Mouse (Mus musculus): ENCODE data around the gene Notch2. TPM values are rescaled to one million over a fixed set of nuclear protein-coding genes. Genes with fewer than 3 reads are reported as not detected.
A peak's percentile ranks its signal among the peaks of the same experiment; 100 is the strongest.

Gene Notch2
- polyA plus RNA-seq, 1 experiment from 2014 or later, result 27.8 TPM

DNA sequence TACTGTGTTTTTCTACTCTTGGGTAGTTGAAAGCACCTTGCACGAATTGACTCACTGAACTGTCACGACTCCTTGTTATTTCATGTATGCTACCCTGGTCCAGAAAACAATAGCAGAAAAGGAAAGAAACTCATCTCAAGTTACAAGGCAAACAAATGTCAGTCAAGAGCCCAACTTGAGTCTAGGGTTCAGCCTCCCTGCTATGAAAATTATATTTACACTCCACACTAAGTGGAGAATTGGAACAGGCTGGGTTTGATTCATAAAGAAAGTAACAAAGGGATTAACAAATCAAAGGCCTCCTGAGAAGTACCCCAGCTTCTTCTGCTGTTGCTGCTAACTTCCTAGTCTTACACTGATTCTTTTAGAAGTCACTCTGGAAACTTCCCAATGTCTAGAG is 40.0 kb upstream of the Notch2 start:
- H3K4me1 ChIP-seq (ENCODE audit: control insufficient read depth, insufficient read depth, low read length), result peaks cover 2% of the 10 kb centered on the region; the same call in 1 of the 2 replicates

DNA sequence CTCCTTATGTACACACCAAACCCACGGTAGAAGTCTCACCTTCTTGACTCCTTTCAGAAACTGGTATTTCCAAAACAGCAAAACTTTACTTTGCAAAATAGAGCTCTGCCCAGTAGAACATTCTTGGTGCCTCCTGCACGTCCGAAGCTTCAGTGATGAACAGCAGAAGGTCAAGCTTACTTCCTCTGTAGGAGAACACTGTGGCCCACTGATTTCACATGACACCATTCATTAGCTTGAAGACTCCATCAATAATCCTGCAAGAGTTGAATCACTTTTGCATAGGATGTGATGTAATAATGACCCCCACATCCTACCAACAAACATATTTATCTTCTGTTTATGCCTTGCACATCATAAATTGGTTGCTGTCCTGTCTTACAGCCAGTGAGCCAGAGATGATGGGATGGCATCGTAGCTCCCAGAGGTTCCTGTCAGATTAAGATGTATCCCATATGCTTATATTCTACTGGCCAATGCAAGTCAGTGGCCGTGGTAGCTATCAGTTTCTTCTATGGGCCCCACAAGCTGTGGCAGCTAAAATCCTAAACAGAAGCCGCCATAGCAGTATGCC is 39.0 kb upstream of the Notch2 start:
- WGBS, result 88% methylated on average over 6 of the region's 6 CpGs
- Histone ChIP-seq H3K27me3 (ENCODE audit: control insufficient read depth, insufficient read depth, low read length) (no peaks in the 10 kb centered on the region), H3K27ac (replicated peaks; ENCODE audit: low read depth, low read length) (no peak overlapping the region), H3K4me3 (ENCODE audit: low read depth, low read length) (no peak overlapping the region), H3K36me3 (replicated peaks; ENCODE audit: control insufficient read depth, insufficient read depth, low read depth, low read length) (no peaks in the 10 kb centered on the region), H3K4me2 (ENCODE audit: low read depth, low read length) (no peak overlapping the region), H3K9me3 (replicated peaks; ENCODE audit: control insufficient read depth, low read length) (no peaks in the 10 kb centered on the region), H3K4me1 (ENCODE audit: control insufficient read depth, insufficient read depth, low read length) (peaks cover 2% of the 10 kb centered on the region; the same call in 1 of the 2 replicates), H3K9ac (replicated peaks; ENCODE audit: low read length) (no peak overlapping the region)
- DNase-seq (ENCODE audit: low spot score) (no peak), ATAC-seq (replicated peaks; ENCODE audit: insufficient number of reproducible peaks, low FRiP score, low TSS enrichment, low read depth) (no peak)

More for the DNA sequence above, 40.0 kb upstream of the Notch2 start:
- no peaks in the 10 kb centered on the region for H3K9me3 ChIP-seq (replicated peaks; ENCODE audit: control insufficient read depth, low read length)
- no peak overlapping the region for H3K27ac ChIP-seq (replicated peaks; ENCODE audit: low read depth, low read length)
- WGBS, result 13% methylated on average over 2 of the region's 2 CpGs
- H3K36me3 ChIP-seq (replicated peaks; ENCODE audit: control insufficient read depth, insufficient read depth, low read depth, low read length), result no peaks in the 10 kb centered on the region
- H3K9ac ChIP-seq (replicated peaks; ENCODE audit: low read length), result no peak overlapping the region
- no peak overlapping the region for H3K4me3 ChIP-seq (ENCODE audit: low read depth, low read length)
- no peaks in the 10 kb centered on the region for H3K27me3 ChIP-seq (ENCODE audit: control insufficient read depth, insufficient read depth, low read length)
- DNase-seq (ENCODE audit: low spot score), result peak; percentile 21
- no peak for ATAC-seq (replicated peaks; ENCODE audit: insufficient number of reproducible peaks, low FRiP score, low TSS enrichment, low read depth)
- H3K4me2 ChIP-seq (ENCODE audit: low read depth, low read length), result no peak overlapping the region

DNA sequence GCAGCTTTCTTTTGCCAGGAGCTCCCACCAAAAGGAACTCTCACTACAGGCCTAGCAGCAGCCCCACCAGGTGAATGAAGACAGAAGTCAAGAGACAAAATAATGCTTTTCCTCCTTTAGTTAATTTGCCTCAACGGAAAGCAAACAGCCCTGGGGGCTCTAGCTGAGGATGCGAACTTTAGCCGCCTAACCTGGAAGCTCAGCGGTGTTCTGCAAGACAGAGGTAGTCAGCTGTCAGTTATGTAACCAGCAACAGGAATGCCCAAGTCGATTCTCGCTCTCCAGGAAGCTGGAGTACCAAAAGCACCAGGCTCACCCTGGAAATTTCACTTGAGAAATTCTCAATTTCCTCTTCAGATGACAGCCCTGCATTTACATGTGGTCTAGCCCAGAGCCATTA is 36.6 kb upstream of the Notch2 start:
- Histone ChIP-seq H3K4me3 (ENCODE audit: low read depth, low read length) (no peak overlapping the region), H3K36me3 (replicated peaks; ENCODE audit: control insufficient read depth, insufficient read depth, low read depth, low read length) (no peaks in the 10 kb centered on the region), H3K27me3 (ENCODE audit: control insufficient read depth, insufficient read depth, low read length) (no peaks in the 10 kb centered on the region), H3K27ac (replicated peaks; ENCODE audit: low read depth, low read length) (no peak overlapping the region), H3K9me3 (replicated peaks; ENCODE audit: control insufficient read depth, low read length) (no peaks in the 10 kb centered on the region), H3K9ac (replicated peaks; ENCODE audit: low read length) (no peak overlapping the region), H3K4me2 (ENCODE audit: low read depth, low read length) (no peak overlapping the region), H3K4me1 (ENCODE audit: control insufficient read depth, insufficient read depth, low read length) (no peaks in the 10 kb centered on the region)
- ATAC-seq (replicated peaks; ENCODE audit: insufficient number of reproducible peaks, low FRiP score, low TSS enrichment, low read depth) (no peak), DNase-seq (ENCODE audit: low spot score) (peak; percentile 26)
- 42% methylated on average over 6 of the region's 6 CpGs for WGBS

DNA sequence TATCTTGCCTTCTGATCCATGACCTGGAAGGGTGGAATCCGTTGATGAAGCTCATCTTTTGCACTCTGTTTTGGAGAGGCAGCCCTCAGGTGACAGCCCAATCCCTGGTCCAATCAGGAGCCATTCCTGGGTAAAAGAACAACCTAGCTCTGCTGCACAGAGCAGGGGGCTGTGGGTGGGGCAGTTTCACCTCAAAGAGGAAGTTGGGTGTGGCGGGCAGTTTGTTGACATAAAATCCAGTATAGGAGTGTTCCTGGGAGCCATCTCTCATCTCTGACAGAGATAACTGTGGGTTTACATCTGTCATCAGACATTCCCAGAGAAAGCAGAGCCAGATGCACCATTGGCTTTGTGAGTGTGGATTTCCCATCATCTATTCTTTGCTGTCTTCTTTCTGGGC is 34.6 kb upstream of the Notch2 start:
- DNase-seq (ENCODE audit: low spot score) (no peak), ATAC-seq (replicated peaks; ENCODE audit: insufficient number of reproducible peaks, low FRiP score, low TSS enrichment, low read depth) (no peak)
- no peak overlapping the region for H3K4me2 ChIP-seq (ENCODE audit: low read depth, low read length)
- WGBS, result 59% methylated on average over 2 of the region's 2 CpGs
- no peaks in the 10 kb centered on the region for H3K4me1 ChIP-seq (ENCODE audit: control insufficient read depth, insufficient read depth, low read length)
- H3K36me3 ChIP-seq (replicated peaks; ENCODE audit: control insufficient read depth, insufficient read depth, low read depth, low read length), result no peaks in the 10 kb centered on the region
- H3K4me3 ChIP-seq (ENCODE audit: low read depth, low read length), result no peak overlapping the region
- no peak overlapping the region for H3K27ac ChIP-seq (replicated peaks; ENCODE audit: low read depth, low read length)
- H3K9ac ChIP-seq (replicated peaks; ENCODE audit: low read length), result no peak overlapping the region
- no peaks in the 10 kb centered on the region for H3K9me3 ChIP-seq (replicated peaks; ENCODE audit: control insufficient read depth, low read length)
- H3K27me3 ChIP-seq (ENCODE audit: control insufficient read depth, insufficient read depth, low read length), result no peaks in the 10 kb centered on the region

DNA sequence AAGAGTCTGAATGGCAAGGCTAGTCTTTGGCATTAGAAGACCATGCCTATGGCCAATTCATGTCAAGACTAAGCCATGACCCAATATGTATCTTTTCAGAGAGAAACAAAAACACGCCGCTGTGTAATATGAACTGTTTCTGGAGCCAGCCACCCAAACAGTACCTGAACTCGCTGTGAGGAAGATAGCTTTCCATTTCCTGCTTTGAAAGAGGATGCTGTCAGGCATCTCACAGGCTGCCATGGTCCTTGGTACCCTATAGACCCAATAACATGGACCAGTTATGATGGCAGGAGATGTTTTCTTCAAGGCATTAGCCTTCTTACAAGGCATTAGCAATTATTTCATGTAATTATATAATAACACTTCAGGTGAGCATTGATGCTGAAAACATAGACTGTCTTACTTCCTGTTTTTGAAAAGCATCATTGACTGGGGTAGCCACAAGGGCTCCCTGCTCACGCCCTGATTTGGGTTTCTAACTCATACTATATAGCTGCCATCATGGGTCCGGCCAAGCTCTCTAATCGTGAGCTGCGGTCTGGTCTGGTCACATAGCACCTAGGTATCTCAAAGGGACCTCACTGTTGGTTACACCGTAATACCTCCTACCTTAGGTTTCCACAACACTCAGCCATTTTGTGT is 32.5 kb upstream of the Notch2 start:
- WGBS, result 89% methylated on average over 8 of the region's 8 CpGs

DNA sequence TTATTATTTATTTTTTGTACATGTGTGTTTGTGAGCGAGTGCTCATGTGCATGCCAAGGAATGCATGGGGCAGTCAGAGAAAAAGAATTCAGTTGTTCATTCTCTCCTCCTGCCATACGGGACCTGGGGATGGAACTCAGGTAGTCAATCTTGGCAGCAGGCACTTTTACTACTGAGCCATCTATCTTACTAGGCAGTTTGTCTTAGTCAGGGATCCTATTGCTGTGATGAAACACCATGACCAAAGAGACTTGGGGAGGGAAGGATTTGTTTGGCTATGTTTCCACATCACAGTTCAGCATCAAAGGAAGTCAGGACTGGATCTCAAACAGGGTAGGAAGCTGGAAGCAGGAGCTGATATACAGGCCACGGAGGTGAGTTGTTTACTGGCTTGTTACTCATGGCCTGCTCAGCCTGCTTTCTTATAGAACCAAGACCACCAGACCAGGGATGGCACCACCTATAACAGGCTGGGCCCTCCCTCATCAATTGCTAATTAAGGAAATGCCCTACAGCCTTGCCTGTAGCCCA is 31.9 kb upstream of the Notch2 start:
- Histone ChIP-seq H3K27me3 (ENCODE audit: control insufficient read depth, insufficient read depth, low read length) (no peaks in the 10 kb centered on the region), H3K36me3 (replicated peaks; ENCODE audit: control insufficient read depth, insufficient read depth, low read depth, low read length) (no peaks in the 10 kb centered on the region), H3K4me2 (ENCODE audit: low read depth, low read length) (no peak overlapping the region), H3K4me1 (ENCODE audit: control insufficient read depth, insufficient read depth, low read length) (no peaks in the 10 kb centered on the region), H3K4me3 (ENCODE audit: low read depth, low read length) (no peak overlapping the region), H3K9me3 (replicated peaks; ENCODE audit: control insufficient read depth, low read length) (no peaks in the 10 kb centered on the region), H3K27ac (replicated peaks; ENCODE audit: low read depth, low read length) (no peak overlapping the region), H3K9ac (replicated peaks; ENCODE audit: low read length) (no peak overlapping the region)
- WGBS, result 86% methylated on average over 3 of the region's 3 CpGs
- ATAC-seq (replicated peaks; ENCODE audit: insufficient number of reproducible peaks, low FRiP score, low TSS enrichment, low read depth) (no peak), DNase-seq (ENCODE audit: low spot score) (no peak)

More for the DNA sequence above, 32.5 kb upstream of the Notch2 start:
- no peaks in the 10 kb centered on the region for H3K36me3 ChIP-seq (replicated peaks; ENCODE audit: control insufficient read depth, insufficient read depth, low read depth, low read length)
- no peaks in the 10 kb centered on the region for H3K27me3 ChIP-seq (ENCODE audit: control insufficient read depth, insufficient read depth, low read length)
- no peak for ATAC-seq (replicated peaks; ENCODE audit: insufficient number of reproducible peaks, low FRiP score, low TSS enrichment, low read depth)
- H3K9me3 ChIP-seq (replicated peaks; ENCODE audit: control insufficient read depth, low read length), result no peaks in the 10 kb centered on the region
- H3K4me3 ChIP-seq (ENCODE audit: low read depth, low read length), result no peak overlapping the region
- no peaks in the 10 kb centered on the region for H3K4me1 ChIP-seq (ENCODE audit: control insufficient read depth, insufficient read depth, low read length)
- no peak overlapping the region for H3K4me2 ChIP-seq (ENCODE audit: low read depth, low read length)
- no peak for DNase-seq (ENCODE audit: low spot score)
- no peak overlapping the region for H3K9ac ChIP-seq (replicated peaks; ENCODE audit: low read length)
- H3K27ac ChIP-seq (replicated peaks; ENCODE audit: low read depth, low read length), result no peak overlapping the region

DNA sequence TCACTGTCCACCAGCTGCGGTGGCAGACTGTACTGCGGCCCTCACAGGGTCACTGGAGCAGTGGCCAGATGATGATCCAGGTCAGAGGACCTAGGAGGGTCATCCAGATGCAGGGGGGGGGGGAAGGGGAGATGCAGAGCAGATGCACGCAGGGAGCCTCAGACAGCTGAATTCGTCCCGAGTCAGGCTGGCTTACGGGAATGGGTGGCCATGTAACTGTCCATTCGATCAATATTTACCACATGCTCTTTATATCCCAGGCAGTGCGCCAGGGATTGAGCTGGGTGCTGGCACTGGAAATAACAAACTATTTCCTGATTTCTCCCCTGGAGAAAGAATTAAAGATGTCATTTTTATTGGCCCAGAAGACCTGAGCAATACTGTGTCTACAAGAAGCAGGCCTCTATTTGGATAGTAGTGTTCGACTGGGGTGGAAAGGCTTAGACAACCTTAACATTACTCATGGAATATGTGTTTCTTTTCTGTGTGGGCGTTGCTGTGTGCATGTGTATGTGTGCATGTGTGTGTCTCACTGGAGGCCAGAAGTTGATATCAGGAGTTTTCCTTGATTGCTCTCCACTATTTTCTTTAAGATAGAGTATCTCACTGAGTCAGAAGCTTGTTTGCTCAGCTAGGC is 28.3 kb upstream of the Notch2 start:
- H3K9me3 ChIP-seq (replicated peaks; ENCODE audit: control insufficient read depth, low read length), result no peaks in the 10 kb centered on the region
- no peak for DNase-seq (ENCODE audit: low spot score)
- H3K36me3 ChIP-seq (replicated peaks; ENCODE audit: control insufficient read depth, insufficient read depth, low read depth, low read length), result no peaks in the 10 kb centered on the region
- H3K4me2 ChIP-seq (ENCODE audit: low read depth, low read length), result no peak overlapping the region
- no peaks in the 10 kb centered on the region for H3K27me3 ChIP-seq (ENCODE audit: control insufficient read depth, insufficient read depth, low read length)
- no peak overlapping the region for H3K27ac ChIP-seq (replicated peaks; ENCODE audit: low read depth, low read length)
- ATAC-seq (replicated peaks; ENCODE audit: insufficient number of reproducible peaks, low FRiP score, low TSS enrichment, low read depth), result no peak
- H3K4me1 ChIP-seq (ENCODE audit: control insufficient read depth, insufficient read depth, low read length), result no peaks in the 10 kb centered on the region
- no peak overlapping the region for H3K4me3 ChIP-seq (ENCODE audit: low read depth, low read length)
- WGBS, result 73% methylated on average over 10 of the region's 10 CpGs
- H3K9ac ChIP-seq (replicated peaks; ENCODE audit: low read length), result no peak overlapping the region

DNA sequence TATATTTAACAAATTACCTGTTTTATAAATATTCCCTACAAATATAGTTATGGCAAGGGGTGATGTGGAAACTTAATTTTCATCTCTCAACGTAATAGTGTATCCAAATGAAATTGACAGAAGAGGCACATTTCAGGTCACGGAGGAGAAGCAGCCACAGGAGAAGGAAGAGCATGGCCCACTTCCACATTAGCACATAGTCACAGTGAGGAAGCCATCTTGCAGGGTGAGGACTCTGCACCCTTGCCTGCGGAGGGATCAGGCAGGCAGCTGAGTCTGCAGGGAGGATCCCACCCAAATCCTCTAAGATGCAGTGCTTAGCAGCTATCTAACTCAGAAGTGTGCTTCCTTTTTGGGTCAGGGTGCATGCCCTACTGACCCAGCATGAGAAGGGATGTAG is 27.6 kb upstream of the Notch2 start:
- Histone ChIP-seq H3K36me3 (replicated peaks; ENCODE audit: control insufficient read depth, insufficient read depth, low read depth, low read length) (no peaks in the 10 kb centered on the region), H3K4me1 (ENCODE audit: control insufficient read depth, insufficient read depth, low read length) (no peaks in the 10 kb centered on the region), H3K4me3 (ENCODE audit: low read depth, low read length) (no peak overlapping the region), H3K4me2 (ENCODE audit: low read depth, low read length) (no peak overlapping the region), H3K27me3 (ENCODE audit: control insufficient read depth, insufficient read depth, low read length) (no peaks in the 10 kb centered on the region), H3K9ac (replicated peaks; ENCODE audit: low read length) (no peak overlapping the region), H3K9me3 (replicated peaks; ENCODE audit: control insufficient read depth, low read length) (no peaks in the 10 kb centered on the region), H3K27ac (replicated peaks; ENCODE audit: low read depth, low read length) (no peak overlapping the region)
- DNase-seq (ENCODE audit: low spot score) (no peak), ATAC-seq (replicated peaks; ENCODE audit: insufficient number of reproducible peaks, low FRiP score, low TSS enrichment, low read depth) (no peak)
- whole genome bisulfite sequencing, result 85% methylated on average over 3 of the region's 3 CpGs

All from embryonic facial prominence, embryonic 11.5 days (tissue).